In the genomic region with DNA sequence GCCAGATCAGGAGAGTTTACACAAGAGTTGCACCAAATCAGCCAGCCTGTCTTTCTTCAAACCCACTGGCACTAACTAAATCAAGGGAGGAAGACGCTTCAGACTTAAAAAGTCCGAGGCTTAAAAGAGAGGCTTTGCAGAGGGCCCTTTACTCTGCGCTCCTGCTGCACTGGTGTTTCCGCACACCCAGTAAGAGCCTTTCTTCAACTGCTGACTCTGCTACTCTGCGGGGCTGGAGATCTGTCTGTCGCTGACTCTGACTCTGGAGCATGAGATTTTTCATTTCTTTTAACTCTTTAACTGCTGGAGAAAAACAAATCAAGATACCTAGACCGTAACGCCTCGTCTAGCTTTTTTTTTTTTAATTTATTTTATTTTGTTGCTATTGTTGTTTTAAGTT, we compare ENCODE assay signal across 13 mouse cellular contexts. TPM values are rescaled to one million over a fixed set of nuclear protein-coding genes. Genes with fewer than 3 reads are reported as not detected.
DNase-seq lines count a peak whose midpoint lies in the region; ATAC-seq lines count a peak whose summit lies in the region.
"Had no signal": no experiment of that assay in that cellular context is flagged by ENCODE, and none has a peak within 500 bp of the region (broad histone marks: within the 10 kb centered on the region; RNA-seq: fewer than 3 reads in every experiment).

No protein-coding gene starts in this region.

- ATAC-seq in kidney, embryonic 14.5 days (ENCODE audit: low FRiP score, low TSS enrichment), result peak; percentile 22; the same call in 1 of the 2 replicates
- ATAC-seq: activated CD4-positive, CD25-positive, alpha-beta regulatory T cell, adult 4 months had no signal

- peak overlapping the region; percentile 30; the same call in 1 of the 2 replicates for H3K27ac ChIP-seq in kidney, embryonic 14.5 days (ENCODE audit: low read depth, low read length)
- peak overlapping the region; percentile 10; the same call in 1 of the 2 replicates for H3K27ac ChIP-seq in limb, embryonic 10.5 days
- H3K27ac ChIP-seq: midbrain, embryonic 12.5 days had no signal

- no peak overlapping the region for H3K4me3 ChIP-seq in kidney, embryonic 14.5 days (ENCODE audit: low read length)
- no peak overlapping the region for H3K4me3 ChIP-seq in limb, embryonic 10.5 days
- H3K4me3 ChIP-seq: midbrain, embryonic 12.5 days had no signal

- no peaks in the 10 kb centered on the region for H3K9me3 ChIP-seq in kidney, embryonic 14.5 days (ENCODE audit: control insufficient read depth, low read length)
- H3K9me3 ChIP-seq in limb, embryonic 10.5 days (replicated peaks), result no peaks in the 10 kb centered on the region
- H3K9me3 ChIP-seq: midbrain, embryonic 12.5 days had no signal

- H3K27me3 ChIP-seq in kidney, embryonic 14.5 days (ENCODE audit: control insufficient read depth, insufficient read depth, low read length), result no peaks in the 10 kb centered on the region
- no peaks in the 10 kb centered on the region for H3K27me3 ChIP-seq in limb, embryonic 10.5 days (ENCODE audit: low read depth, poor library complexity, severe bottlenecking)
- H3K27me3 ChIP-seq: midbrain, embryonic 12.5 days had no signal

- no peaks in the 10 kb centered on the region for H3K4me1 ChIP-seq in kidney, embryonic 14.5 days (ENCODE audit: control insufficient read depth, insufficient read depth, low read length)
- H3K4me1 ChIP-seq in limb, embryonic 10.5 days, result peaks cover 20% of the 10 kb centered on the region; the same call in 1 of the 2 replicates

- WGBS in kidney, embryonic 14.5 days, result 52% methylated on average over 9 of the region's 9 CpGs
- 64% methylated on average over 9 of the region's 9 CpGs for WGBS in limb, embryonic 10.5 days

- H3K36me3 ChIP-seq in kidney, embryonic 14.5 days (ENCODE audit: control insufficient read depth, insufficient read depth, low read length), result no peaks in the 10 kb centered on the region
- no peaks in the 10 kb centered on the region for H3K36me3 ChIP-seq in limb, embryonic 10.5 days
- H3K36me3 ChIP-seq: midbrain, embryonic 12.5 days had no signal

- no peak overlapping the region for H3K9ac ChIP-seq in kidney, embryonic 14.5 days (ENCODE audit: low read depth, low read length)
- H3K9ac ChIP-seq: midbrain, embryonic 12.5 days had no signal

- no peak for DNase-seq in kidney, adult 11 months
- DNase-seq in urinary bladder, postnatal 14 days (ENCODE audit: low spot score), result peak; percentile 20
- no peak for DNase-seq in urinary bladder, postnatal 36 days (ENCODE audit: low spot score in 2 of 2)
- DNase-seq in limb, embryonic 10.5 days (ENCODE audit: low spot score), result no peak
- DNase-seq in embryo, embryonic 10 days (ENCODE audit: low spot score), result no peak
- no peak for DNase-seq in layer of hippocampus, adult 9-11 months
- DNase-seq: kidney, postnatal 25 days; right cerebral cortex, postnatal 25 days had no signal

- H3K4me2 ChIP-seq in kidney, embryonic 14.5 days (replicated peaks; ENCODE audit: low read depth, low read length), result no peak overlapping the region
- H3K4me2 ChIP-seq: heart, embryonic 11.5 days; midbrain, embryonic 12.5 days had no signal

RNA-seq across cellular contexts. Expression of gene Fxyd3, which starts 7.6 kb away (rescaled TPM):
- polyA plus RNA-seq in kidney, embryonic 14.5 days (2014; fragmentation: Nextera tagmentation; extraction: Ambion mirVana), result 13.4 and 18.2 TPM in 2 replicates
- 7.6 and 10.0 TPM in 2 replicates for polyA plus RNA-seq in limb, embryonic 10.5 days (2016; fragmentation: Nextera tagmentation; extraction: Ambion mirVana)
- polyA plus RNA-seq: activated CD4-positive, CD25-positive, alpha-beta regulatory T cell, adult 4 months; neural tube, embryonic 14.5 days had no signal

RNA-seq across cellular contexts. Expression of gene Lgi4, which starts 25.0 kb away (rescaled TPM):
- polyA plus RNA-seq in kidney, embryonic 14.5 days (2014; fragmentation: Nextera tagmentation; extraction: Ambion mirVana), result 0.47 TPM in 1 of 2 replicates, not detected in the other
- polyA plus RNA-seq in limb, embryonic 10.5 days (2016; fragmentation: Nextera tagmentation; extraction: Ambion mirVana), result 0.13 and 0.16 TPM in 2 replicates
- polyA plus RNA-seq: neural tube, embryonic 14.5 days had no signal

RNA-seq across cellular contexts. Expression of gene Fxyd1, which starts 27.1 kb away (rescaled TPM):
- polyA plus RNA-seq in kidney, embryonic 14.5 days (2014; fragmentation: Nextera tagmentation; extraction: Ambion mirVana), result 29.8 and 46.3 TPM in 2 replicates
- 6.2 and 7.7 TPM in 2 replicates for polyA plus RNA-seq in limb, embryonic 10.5 days (2016; fragmentation: Nextera tagmentation; extraction: Ambion mirVana)
- polyA plus RNA-seq: activated CD4-positive, CD25-positive, alpha-beta regulatory T cell, adult 4 months had no signal

RNA-seq across cellular contexts. Expression of gene Hpn, which starts 30.9 kb away (rescaled TPM):
- polyA plus RNA-seq in kidney, embryonic 14.5 days (2014; fragmentation: Nextera tagmentation; extraction: Ambion mirVana), result 26.4 and 27.5 TPM in 2 replicates
- polyA plus RNA-seq in limb, embryonic 10.5 days (2016; fragmentation: Nextera tagmentation; extraction: Ambion mirVana), result 3.1 TPM in 2 replicates

RNA-seq across cellular contexts. Expression of gene Fxyd7, which starts 32.9 kb away (rescaled TPM):
- 8.0 and 9.5 TPM in 2 replicates for polyA plus RNA-seq in kidney, embryonic 14.5 days (2014; fragmentation: Nextera tagmentation; extraction: Ambion mirVana)
- 0.30 and 1.3 TPM in 2 replicates for polyA plus RNA-seq in limb, embryonic 10.5 days (2016; fragmentation: Nextera tagmentation; extraction: Ambion mirVana)
- polyA plus RNA-seq: activated CD4-positive, CD25-positive, alpha-beta regulatory T cell, adult 4 months had no signal
